Mouse (Mus musculus): ENCODE measurements at regions not wholly inside any gene's neighbourhood (a gene's known extent, or its start where the extent isn't known, plus 50 kb on each side); places are given as distances from the start of the nearest gene placed in this dataset.

GRCm38 (mm10) chr17:64214599-64214998, 117.1 kb downstream of the Pja2 start:
- TF ChIP-seq POLR2A (IDR thresholded peaks at IDR 0.05; ENCODE audit: insufficient read length, low read depth) (no peak), MAX (IDR thresholded peaks at IDR 0.05; ENCODE audit: low read depth) (no peak), REST (IDR thresholded peaks at IDR 0.05; ENCODE audit: insufficient read depth, insufficient read length) (no peak), TCF12 (IDR thresholded peaks at IDR 0.05; ENCODE audit: insufficient read depth, poor library complexity, severe bottlenecking) (no peak), MYOG (IDR thresholded peaks at IDR 0.05; ENCODE audit: control insufficient read depth in 1 of 3, insufficient read depth in 1 of 3, insufficient read length in 2 of 3, low read depth in 2 of 3) (no peak), E2F4 (IDR thresholded peaks at IDR 0.05; ENCODE audit: insufficient read depth) (no peak), POLR2AphosphoS2 (IDR thresholded peaks at IDR 0.05; ENCODE audit: insufficient read length, low read depth) (no peak)
